Mouse (Mus musculus): ENCODE data around the gene Tmod1. TPM values are rescaled to one million over a fixed set of nuclear protein-coding genes. Genes with fewer than 3 reads are reported as not detected.

Gene Tmod1
- polyA plus RNA-seq, 1 experiment from 2014 or later: 11.4 TPM

Other genes starting within 250 kb of the Tmod1 start
- gene Aldh1b1, start 239.9 kb upstream of the Tmod1 start, polyA plus RNA-seq (2015; fragmentation: Nextera tagmentation; extraction: Ambion mirVana): 9.4 and 10.3 TPM in 2 replicates
- gene Igfbpl1, start 212.0 kb upstream of the Tmod1 start, polyA plus RNA-seq (2015; fragmentation: Nextera tagmentation; extraction: Ambion mirVana): 0.08 TPM in 1 of 2 replicates, not detected in the other
- gene Stra6l, start 190.3 kb upstream of the Tmod1 start, polyA plus RNA-seq (2015; fragmentation: Nextera tagmentation; extraction: Ambion mirVana): 0.03 and 0.21 TPM in 2 replicates
- 1.5 and 1.7 TPM in 2 replicates for gene Ccdc180, start 148.6 kb upstream of the Tmod1 start, polyA plus RNA-seq (2015; fragmentation: Nextera tagmentation; extraction: Ambion mirVana)
- 18.8 and 21.5 TPM in 2 replicates for gene Tdrd7, start 73.6 kb upstream of the Tmod1 start, polyA plus RNA-seq (2015; fragmentation: Nextera tagmentation; extraction: Ambion mirVana)
- gene Ncbp1, start 99.7 kb downstream of the Tmod1 start, polyA plus RNA-seq (2015; fragmentation: Nextera tagmentation; extraction: Ambion mirVana): 57.9 and 64.5 TPM in 2 replicates
- gene Tstd2, start 99.8 kb downstream of the Tmod1 start, polyA plus RNA-seq (2015; fragmentation: Nextera tagmentation; extraction: Ambion mirVana): 38.9 and 41.4 TPM in 2 replicates
- gene Xpa, start 157.4 kb downstream of the Tmod1 start, polyA plus RNA-seq (2015; fragmentation: Nextera tagmentation; extraction: Ambion mirVana): 15.2 and 16.5 TPM in 2 replicates

Measured in lung, embryonic 16.5 days (tissue).